Mouse (Mus musculus): ENCODE results near the gene Otud7b.

DNA sequence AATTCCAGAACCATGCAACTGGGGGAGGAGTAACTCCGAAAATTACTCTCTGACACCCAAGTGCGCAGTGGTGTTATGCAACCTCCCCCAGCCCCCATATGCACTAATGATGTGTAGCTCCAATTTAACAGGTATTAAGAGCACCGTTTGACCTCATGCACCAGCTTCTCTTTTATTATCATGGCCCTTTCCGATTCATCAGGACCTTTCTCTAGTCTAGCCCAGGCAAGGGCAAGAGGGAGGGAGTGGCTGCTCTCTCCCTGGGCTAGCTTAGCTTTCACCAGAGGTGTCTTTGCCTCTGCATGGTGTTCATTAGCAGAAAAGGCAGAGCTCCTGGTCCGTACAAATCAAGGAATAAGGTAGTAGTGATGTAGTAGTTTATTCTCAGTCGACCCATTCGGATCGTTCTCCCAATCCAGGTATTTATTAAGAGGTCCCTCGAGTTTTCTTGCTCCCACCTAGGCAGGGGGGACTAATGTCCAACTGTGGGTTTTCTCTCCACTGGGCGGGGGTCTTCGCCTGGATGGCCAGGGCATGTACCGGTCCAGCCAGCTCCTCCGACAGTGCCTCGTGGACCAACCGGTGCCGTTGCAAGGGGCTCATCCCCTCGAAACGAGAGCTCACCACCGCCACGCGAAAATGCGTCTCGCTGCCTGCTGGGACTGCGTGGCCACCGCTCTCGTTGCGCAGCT lies 92.3 kb downstream of the Otud7b start:
- TF ChIP-seq CTCF (IDR thresholded peaks at IDR 0.05; ENCODE audit: extremely low read depth, insufficient read length, insufficient replicate concordance, low read depth, low read length) (no peak), POLR2A (IDR thresholded peaks at IDR 0.05; ENCODE audit: low read depth, low read length) (no peak)
